Mouse (Mus musculus) retina, postnatal 1 day (tissue): Measurements from ENCODE around the gene Nup107.
"Not testable (repeated sequence)": the region's sequence is repeated elsewhere in the genome, so short reads cannot be mapped to it uniquely, and the experiment has no call there.

ENCODE experiments used
- DNase-seq: peaks from one replicate; pipeline ENCODE4 v3.0.0-alpha.2; 2012

The Nup107 gene

GRCm38 (mm10) chr10:117732962-117733592 lies 59.4 kb downstream of the Nup107 start:
- DNase-seq = no peak

DNA sequence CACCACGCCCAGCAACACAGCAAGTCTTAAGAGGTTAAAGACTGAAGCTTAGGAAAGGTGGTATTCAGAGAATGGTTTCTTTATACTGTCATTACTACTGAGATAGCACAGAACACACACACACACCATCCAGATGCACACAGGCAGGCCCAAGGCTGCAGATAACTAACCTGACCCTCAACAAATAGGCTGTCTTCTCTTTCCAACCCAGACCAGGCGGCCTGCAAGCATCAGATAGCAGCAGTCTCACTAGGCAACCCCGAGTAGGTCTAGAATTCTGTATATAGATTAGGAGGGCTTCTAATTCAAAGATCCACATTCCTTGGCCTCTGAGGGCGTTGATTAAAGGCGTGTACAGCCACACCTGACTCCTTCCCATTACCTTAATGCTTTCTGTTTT lies 60.3 kb downstream of the Nup107 start:
- no peak for DNase-seq

GRCm38 (mm10) chr10:117731244-117732101 lies 61.0 kb downstream of the Nup107 start:
- peak; percentile 35 for DNase-seq

DNA sequence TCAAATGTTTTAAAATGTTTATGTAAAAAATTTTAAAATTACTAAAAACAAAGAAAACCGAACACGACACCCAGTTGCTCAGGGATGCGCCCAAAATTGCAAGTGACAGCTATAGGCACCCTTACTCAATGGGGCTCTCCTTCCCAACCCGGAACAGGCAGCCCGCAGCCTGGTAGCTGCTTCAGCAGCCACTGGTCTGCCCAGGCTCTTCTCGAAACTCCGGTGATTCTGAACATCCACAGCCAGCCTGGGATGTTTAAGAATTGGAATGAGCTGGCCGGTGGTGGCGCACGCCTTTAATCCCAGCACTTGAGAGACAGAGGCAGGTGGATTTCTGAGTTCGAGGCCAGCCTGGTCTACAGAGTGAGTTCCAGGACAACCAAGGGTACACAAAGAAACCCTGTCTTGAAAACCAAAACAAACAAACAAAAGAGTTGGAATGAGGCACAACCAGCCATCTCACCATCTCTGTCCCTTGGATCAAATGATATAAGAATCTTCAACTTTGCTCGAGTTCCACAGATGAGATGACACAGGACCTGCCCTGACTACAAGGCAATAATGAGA lies 61.8 kb downstream of the Nup107 start:
- DNase-seq = no peak

- DNase-seq = no peak
These were observed 62.4 kb downstream of the Nup107 start for GRCm38 (mm10) chr10:117730140-117730539.

- DNase-seq = no peak
These were observed 63.2 kb downstream of the Nup107 start for GRCm38 (mm10) chr10:117729139-117729814.

DNA sequence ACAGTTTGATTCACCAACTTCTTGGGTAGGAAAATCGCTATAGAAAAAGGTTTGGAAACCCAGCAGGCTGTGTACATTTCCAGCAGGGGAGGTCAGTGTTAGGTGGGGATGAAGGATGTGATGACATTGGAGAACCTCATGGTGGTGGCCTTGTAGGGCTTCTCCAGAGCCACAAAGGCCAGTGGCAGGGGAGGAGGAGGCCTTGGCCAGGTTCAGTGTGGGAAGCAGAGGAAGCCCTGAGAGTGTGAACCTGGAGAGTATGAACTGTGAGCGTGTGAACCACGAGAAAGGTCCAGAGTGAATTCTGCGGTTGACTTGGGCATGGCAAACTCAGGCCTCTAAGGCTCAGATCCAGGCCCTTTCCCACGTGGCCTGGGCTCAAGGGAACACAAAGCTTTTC lies 63.9 kb downstream of the Nup107 start:
- DNase-seq = no peak

DNA sequence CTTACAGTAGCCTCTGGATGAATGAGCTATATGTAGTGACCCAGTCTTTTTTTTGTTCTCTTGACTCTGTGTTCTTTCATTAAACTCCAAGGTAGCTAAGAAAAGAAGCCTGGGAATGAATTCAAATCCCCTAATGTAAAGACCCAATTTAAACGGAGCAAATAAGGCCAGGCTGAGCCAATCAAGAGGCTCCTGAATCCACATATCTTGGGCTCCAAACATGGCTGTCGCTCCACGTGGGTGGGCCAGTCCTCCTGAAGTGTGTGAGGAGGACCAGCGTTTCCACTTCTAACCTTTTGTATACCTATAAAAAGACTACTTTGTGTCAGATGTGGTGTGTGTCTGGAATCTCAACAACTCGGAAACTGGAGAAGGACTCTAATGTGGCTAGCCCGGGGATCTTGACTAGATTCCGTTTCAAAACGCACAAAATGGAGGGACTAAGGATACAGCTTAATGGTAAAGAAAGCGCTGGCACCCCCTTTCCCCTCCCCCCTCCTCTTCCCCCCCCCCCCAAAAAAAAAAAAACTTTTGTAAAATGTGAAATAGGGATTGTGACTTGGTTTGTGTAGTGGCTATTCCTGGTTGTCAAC lies 64.9 kb downstream of the Nup107 start:
- DNase-seq = no peak

DNA sequence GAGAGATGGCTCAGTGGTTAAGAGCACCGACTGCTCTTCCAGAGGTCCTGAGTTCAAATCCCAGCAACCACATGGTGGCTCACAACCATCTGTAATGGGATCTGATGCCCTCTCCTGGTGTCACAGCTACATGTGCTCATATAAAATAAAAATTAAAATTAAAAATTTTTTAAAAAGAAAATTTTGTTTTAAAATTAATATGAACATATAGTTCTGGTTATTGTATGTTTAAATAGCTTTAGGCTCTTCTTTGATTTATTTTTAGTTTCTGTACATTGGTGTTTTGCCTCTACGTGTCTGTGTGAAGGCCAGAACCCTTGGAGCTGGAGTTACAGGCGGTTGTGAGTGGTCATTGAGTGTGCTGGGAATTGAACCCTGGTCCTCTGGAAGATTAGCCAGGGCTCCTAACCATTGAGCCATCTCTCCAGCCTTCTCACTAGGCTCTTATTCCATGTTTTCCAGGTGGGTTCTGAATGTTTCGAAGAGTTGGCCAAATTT lies 65.6 kb downstream of the Nup107 start:
- no peak for DNase-seq

GRCm38 (mm10) chr10:117726350-117726749 lies 66.2 kb downstream of the Nup107 start:
- DNase-seq = no peak

DNA sequence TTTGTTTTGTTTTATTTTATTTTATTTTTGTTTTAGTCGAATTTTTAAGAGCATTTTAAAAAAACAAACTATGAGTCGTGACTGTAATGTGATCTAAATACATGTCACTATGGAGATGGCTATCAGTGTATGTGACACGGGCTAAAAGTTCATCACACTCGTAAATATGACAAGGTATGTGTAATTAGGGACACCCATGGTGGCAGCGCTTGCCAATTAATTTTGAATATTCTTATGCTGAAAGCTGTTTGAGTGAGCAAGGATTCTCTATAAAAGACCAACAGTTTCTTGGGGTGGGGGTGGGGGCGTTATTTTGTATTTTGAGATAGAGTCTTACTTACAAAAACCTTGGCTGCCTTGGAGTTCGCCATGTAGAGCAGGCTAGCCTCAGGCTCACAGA lies 66.8 kb downstream of the Nup107 start:
- DNase-seq = no peak

GRCm38 (mm10) chr10:117724804-117725361 lies 67.6 kb downstream of the Nup107 start:
- no peak for DNase-seq

GRCm38 (mm10) chr10:117724136-117724718 lies 68.3 kb downstream of the Nup107 start:
- no peak for DNase-seq

DNA sequence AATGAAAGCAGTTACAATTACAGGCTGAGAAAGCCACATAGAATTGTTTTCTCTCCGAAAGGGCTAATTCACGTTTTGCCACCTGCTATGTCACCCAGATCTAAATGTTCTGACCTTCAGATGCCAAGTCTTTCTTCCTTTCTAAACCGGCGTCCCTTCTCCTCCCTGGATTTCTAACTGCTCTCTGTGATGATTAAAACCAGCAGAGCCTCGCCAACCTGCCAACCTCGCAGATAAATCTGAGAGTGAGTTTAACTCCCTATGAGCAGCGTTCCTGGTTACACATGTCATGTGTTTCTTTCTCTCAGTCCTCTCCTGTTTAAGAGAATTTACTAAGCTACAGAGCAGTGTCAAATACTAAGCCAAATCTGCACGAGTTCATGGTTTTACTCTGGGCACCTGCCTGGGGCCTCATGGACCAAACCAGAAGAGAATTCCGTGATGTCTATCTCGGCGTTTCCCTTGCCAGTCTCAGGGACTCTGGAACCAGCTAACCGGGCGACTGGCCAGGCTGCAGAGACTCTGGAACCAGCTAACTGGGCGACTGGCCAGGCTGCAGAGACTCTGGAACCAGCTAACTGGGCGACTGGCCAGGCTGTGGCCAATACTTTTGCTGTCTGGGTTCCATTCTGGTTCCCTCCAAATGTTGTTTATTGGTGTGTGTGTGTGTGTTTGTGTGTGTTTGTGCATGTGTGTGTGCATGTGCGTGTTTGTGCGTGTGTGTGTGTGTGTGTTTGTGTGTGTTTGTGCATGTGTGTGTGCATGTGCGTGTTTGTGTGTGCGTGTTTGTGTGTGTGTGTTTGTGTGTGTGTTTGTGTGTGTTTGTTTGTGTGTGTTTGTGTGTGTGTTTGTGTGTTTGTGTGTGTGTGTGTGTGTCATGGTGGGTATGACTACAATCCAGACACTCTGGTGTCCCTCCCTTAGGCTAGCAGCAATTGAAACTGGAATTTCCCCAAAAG lies 74.1 kb downstream of the Nup107 start:
- no peak for DNase-seq

GRCm38 (mm10) chr10:117717583-117717982 lies 74.9 kb downstream of the Nup107 start:
- peak; percentile 27 for DNase-seq

DNA sequence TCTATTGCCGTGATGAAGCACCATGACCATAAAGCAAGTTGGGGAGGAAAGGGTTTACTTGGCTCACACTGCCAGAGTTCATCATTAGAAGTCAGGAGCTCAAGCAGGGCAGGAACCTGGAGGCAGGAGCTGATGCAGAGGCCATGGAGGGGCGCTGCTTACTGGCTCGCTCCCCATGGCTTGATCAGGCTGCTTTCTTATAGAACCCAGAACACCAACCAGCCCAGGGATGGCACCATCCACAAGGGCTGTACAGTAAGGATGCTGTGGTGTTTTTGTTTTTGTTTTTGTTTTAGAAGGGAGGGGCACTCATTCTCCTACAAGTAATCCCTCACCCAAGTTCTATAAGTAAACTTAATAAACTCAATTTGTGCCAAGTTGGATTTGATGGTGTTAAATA lies 75.8 kb downstream of the Nup107 start:
- DNase-seq = no peak

DNA sequence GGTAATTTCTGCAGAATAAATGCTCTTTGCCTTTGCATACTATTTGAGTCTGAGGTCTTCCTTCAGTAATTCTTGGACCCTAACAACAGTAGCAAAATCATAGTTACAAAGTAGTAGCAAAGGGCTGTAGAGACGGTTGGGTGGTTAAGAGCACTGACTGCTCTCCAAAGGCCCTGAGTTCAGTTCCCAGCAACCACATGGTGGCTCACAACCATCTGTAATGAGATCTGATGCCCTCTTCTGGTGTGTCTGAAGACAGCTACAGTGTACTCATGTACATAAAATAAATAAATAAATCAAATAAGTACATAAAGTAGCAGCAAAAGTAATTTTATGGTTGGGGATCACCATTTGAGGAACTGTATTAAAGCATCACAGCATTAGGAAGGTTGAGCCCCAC lies 76.9 kb downstream of the Nup107 start:
- not testable (repeated sequence) for DNase-seq

DNA sequence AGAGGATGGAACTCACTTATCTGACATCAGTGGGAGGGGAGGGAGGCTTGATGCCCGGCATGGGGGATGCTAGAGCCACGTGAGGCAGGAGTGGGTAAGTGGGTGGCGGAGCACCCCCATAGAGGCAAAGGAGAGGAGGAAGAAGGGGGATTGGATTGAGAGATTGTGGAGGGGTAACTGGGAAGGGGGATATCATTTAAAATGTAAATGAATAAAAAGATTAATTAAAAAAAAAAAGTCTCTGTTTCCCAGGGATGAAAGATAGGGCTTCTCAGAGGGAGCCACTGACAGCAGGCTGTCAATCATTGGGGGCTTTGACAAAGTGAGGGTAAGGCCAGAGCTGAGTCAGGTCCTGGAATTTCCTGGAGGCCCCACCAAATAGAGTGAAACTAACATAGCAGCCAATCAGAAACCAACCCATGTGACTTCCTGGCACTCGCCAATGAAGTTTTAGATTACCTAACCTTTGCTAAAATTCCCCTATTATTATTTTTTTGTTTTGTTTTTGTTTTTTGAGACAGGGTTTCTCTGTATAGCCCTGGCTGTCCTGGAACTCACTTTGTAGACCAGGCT lies 77.5 kb downstream of the Nup107 start:
- no peak for DNase-seq

DNA sequence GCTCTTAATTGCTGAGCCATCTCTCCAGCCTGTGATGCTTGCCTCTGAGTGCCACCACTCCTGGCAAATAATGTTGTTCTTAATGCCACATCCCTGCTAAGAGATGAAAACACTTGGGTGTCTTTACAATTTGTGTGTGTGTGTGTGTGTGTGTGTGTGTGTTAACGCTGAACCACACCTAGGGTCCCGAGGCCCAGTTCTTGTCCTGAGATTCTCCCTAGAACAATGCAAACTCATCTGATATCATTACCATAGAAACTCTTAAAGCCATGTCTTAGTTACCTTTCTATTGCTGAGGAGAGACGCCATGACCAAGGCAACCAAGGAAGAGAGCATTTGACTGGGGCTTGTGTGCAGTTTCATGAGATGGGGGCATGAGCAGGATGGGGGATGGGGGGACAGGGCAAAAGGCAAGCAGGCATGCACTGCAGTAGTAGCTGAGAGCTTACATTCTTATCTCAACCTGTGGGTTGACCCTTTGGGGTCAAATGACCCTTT lies 78.4 kb downstream of the Nup107 start:
- no peak for DNase-seq

GRCm38 (mm10) chr10:117713466-117713865 lies 79.0 kb downstream of the Nup107 start:
- DNase-seq = no peak
